Mouse (Mus musculus): Measurements from ENCODE around the gene Gm48552. TPM values are rescaled to one million over a fixed set of nuclear protein-coding genes. Genes with fewer than 3 reads are reported as not detected.

Gene Gm48552
- polyA plus RNA-seq, 1 experiment from 2014 or later = 0.78 TPM

DNA sequence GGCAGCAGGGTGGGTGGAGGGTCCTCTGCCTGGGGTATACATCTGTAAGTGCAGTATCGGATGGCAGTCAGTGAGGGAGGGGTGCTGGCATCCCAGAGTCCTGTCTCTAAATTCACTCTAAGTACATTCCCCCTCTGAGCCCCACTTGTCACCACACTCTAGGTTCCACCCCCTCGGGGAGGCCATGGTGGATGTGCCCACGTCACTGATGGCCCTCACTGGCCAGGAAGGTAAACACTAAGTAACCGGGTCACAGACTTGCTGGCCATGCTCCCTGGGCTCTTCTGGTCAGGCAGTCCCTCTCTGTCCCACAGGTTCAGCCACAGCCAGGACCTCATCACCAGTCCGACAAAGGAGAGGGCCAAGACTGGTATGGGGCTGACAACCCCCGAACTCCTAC is 33.4 kb downstream of the Gm48552 start:
- H3K4me3 ChIP-seq = no peak overlapping the region
- DNase-seq (ENCODE audit: extremely low spot score, low spot score) = no peak
- no peaks in the 10 kb centered on the region for H3K9me3 ChIP-seq
- 80% methylated on average over 6 of the region's 6 CpGs for WGBS
- no peaks in the 10 kb centered on the region for H3K36me3 ChIP-seq (replicated peaks)
- H3K4me1 ChIP-seq = peaks cover 60% of the 10 kb centered on the region
- H3K27ac ChIP-seq = no peak overlapping the region; the same call in 1 of the 2 replicates
- H3K27me3 ChIP-seq (ENCODE audit: poor library complexity, severe bottlenecking) = peaks cover 96% of the 10 kb centered on the region

GRCm38 (mm10) chr10:81422661-81423217 is 33.9 kb downstream of the Gm48552 start:
- Histone ChIP-seq H3K36me3 (replicated peaks) (no peaks in the 10 kb centered on the region), H3K27me3 (ENCODE audit: poor library complexity, severe bottlenecking) (peaks cover 96% of the 10 kb centered on the region), H3K9me3 (no peaks in the 10 kb centered on the region), H3K27ac (no peak overlapping the region), H3K4me3 (no peak overlapping the region), H3K4me1 (peaks cover 57% of the 10 kb centered on the region)
- peak; percentile 11 for DNase-seq (ENCODE audit: extremely low spot score, low spot score)
- 79% methylated on average over 3 of the region's 3 CpGs for WGBS

GRCm38 (mm10) chr10:81423476-81424245 is 34.9 kb downstream of the Gm48552 start:
- Histone ChIP-seq H3K9me3 (no peaks in the 10 kb centered on the region), H3K36me3 (replicated peaks) (no peaks in the 10 kb centered on the region), H3K27me3 (ENCODE audit: poor library complexity, severe bottlenecking) (peaks cover 96% of the 10 kb centered on the region), H3K27ac (no peak overlapping the region), H3K4me1 (peaks cover 48% of the 10 kb centered on the region), H3K4me3 (no peak overlapping the region)
- 67% methylated on average over 4 of the region's 4 CpGs for WGBS
- no peak for DNase-seq (ENCODE audit: extremely low spot score, low spot score)

DNA sequence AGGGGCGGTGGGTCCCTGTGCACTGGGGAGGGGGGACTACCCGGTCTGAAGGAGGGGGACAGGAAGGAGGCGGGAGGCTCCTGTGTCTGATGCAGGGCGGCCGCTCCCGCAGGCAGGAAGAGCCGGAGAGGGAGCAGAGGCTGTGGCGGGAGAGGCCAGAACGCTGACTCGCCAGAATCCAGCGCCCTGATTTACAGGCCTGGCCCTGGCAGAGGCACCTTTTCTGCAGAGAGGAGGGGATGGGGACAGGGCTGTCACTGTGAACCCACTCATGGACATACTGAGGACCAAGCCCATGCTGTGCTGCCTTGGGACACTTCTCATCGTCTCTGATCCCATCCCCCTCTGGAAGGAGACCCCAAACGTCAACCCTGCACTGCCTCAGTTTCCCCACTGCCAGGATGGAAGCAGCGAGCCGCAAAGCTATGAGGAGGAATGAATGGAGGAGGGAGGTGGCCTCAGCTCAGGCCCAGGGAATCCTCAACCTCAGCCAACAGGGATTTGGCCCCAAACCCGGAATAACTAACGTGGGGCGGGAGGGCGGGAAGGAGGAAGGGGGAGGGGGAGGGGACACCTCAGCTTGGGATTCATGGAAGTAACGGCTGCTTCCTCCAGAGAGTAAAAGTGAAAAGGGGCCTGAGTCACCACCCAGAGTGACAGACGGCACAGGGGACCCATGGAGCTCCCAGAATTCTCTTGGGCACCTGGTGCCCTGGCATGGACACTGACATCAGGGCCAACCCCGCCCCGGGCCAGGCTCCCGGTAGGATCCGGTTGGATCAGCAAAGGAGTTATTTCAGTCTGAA is 35.6 kb downstream of the Gm48552 start:
- Histone ChIP-seq H3K27me3 (ENCODE audit: poor library complexity, severe bottlenecking) (peaks cover 96% of the 10 kb centered on the region), H3K36me3 (replicated peaks) (no peaks in the 10 kb centered on the region), H3K9me3 (no peaks in the 10 kb centered on the region), H3K4me1 (peaks cover 46% of the 10 kb centered on the region), H3K4me3 (peak overlapping the region; percentile 24; the same call in 1 of the 2 replicates), H3K27ac (no peak overlapping the region)
- peak; percentile 15 for DNase-seq (ENCODE audit: extremely low spot score, low spot score)
- WGBS = 6% methylated on average over 23 of the region's 25 CpGs

DNA sequence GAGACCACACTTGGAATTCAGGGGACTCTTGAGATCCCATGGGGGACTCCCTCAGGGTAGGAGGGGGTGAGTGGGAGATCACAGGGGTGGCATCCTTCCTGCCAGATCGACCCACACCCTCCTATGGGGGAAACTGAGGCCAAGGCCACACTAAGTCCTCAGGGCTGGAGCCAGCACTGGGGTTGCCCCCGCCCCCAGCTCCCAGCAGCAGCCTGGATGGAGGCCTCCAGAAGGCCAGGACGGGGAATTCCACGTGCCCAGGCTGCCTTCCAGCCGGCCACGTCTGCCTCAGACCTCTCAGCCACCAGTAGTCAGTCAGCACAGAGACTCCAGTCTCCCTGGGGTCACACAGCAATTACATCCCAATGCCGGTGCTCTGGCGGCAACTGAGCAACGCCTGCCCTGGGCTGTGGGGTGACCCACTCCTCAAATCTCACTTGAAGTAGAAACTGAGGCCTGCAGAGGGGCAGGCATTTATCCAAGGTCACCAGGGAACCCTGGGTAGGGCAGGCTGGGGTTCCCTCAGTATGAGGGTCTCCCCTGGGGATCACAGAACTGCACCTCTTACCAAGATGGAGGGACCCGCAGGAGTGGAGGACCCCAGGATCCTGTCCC is 36.5 kb downstream of the Gm48552 start:
- H3K4me1 ChIP-seq = peaks cover 50% of the 10 kb centered on the region
- 28% methylated on average over 10 of the region's 10 CpGs for WGBS
- no peak overlapping the region for H3K27ac ChIP-seq
- peak; percentile 15 for DNase-seq (ENCODE audit: extremely low spot score, low spot score)
- no peaks in the 10 kb centered on the region for H3K9me3 ChIP-seq
- no peaks in the 10 kb centered on the region for H3K36me3 ChIP-seq (replicated peaks)
- H3K4me3 ChIP-seq = peak overlapping the region; percentile 24; the same call in 1 of the 2 replicates
- peaks cover 93% of the 10 kb centered on the region for H3K27me3 ChIP-seq (ENCODE audit: poor library complexity, severe bottlenecking)

GRCm38 (mm10) chr10:81426081-81426671 is 37.4 kb downstream of the Gm48552 start:
- Histone ChIP-seq H3K27ac (peak overlapping the region; percentile 65), H3K27me3 (ENCODE audit: poor library complexity, severe bottlenecking) (peaks cover 90% of the 10 kb centered on the region), H3K4me1 (peaks cover 55% of the 10 kb centered on the region), H3K4me3 (peak overlapping the region; percentile 51), H3K36me3 (replicated peaks) (no peaks in the 10 kb centered on the region), H3K9me3 (no peaks in the 10 kb centered on the region)
- 2% methylated on average over 24 of the region's 33 CpGs for WGBS
- DNase-seq (ENCODE audit: extremely low spot score, low spot score) = peak; percentile 16

- peak overlapping the region; percentile 51 for H3K4me3 ChIP-seq
- peak; percentile 24 for DNase-seq (ENCODE audit: extremely low spot score, low spot score)
- WGBS = under 1% methylated on average over 38 of the region's 38 CpGs
Observed at GRCm38 (mm10) chr10:81426897-81427296, 38.1 kb downstream of the Gm48552 start.

GRCm38 (mm10) chr10:81427327-81427726 is 38.5 kb downstream of the Gm48552 start:
- H3K27ac ChIP-seq = 0 out of 2 replicates have a peak overlapping the region, but pooled peaks have one; percentile 65
- H3K4me3 ChIP-seq = peak overlapping the region; percentile 51
- no peaks in the 10 kb centered on the region for H3K36me3 ChIP-seq (replicated peaks)
- peaks cover 90% of the 10 kb centered on the region for H3K27me3 ChIP-seq (ENCODE audit: poor library complexity, severe bottlenecking)
- peaks cover 59% of the 10 kb centered on the region for H3K4me1 ChIP-seq
- H3K9me3 ChIP-seq = no peaks in the 10 kb centered on the region
- 43% methylated on average over 3 of the region's 3 CpGs for WGBS
- DNase-seq (ENCODE audit: extremely low spot score, low spot score) = peak; percentile 14

More at GRCm38 (mm10) chr10:81426897-81427296, 38.1 kb downstream of the Gm48552 start:
- peaks cover 59% of the 10 kb centered on the region for H3K4me1 ChIP-seq
- peaks cover 90% of the 10 kb centered on the region for H3K27me3 ChIP-seq (ENCODE audit: poor library complexity, severe bottlenecking)
- no peaks in the 10 kb centered on the region for H3K36me3 ChIP-seq (replicated peaks)
- H3K9me3 ChIP-seq = no peaks in the 10 kb centered on the region
- 0 out of 2 replicates have a peak overlapping the region, but pooled peaks have one; percentile 65 for H3K27ac ChIP-seq

GRCm38 (mm10) chr10:81427804-81428506 is 39.1 kb downstream of the Gm48552 start:
- no peak overlapping the region for H3K4me3 ChIP-seq
- peaks cover 90% of the 10 kb centered on the region for H3K27me3 ChIP-seq (ENCODE audit: poor library complexity, severe bottlenecking)
- H3K4me1 ChIP-seq = peaks cover 62% of the 10 kb centered on the region
- DNase-seq (ENCODE audit: extremely low spot score, low spot score) = peak; percentile 14
- 78% methylated on average over 8 of the region's 8 CpGs for WGBS
- no peaks in the 10 kb centered on the region for H3K36me3 ChIP-seq (replicated peaks)
- no peaks in the 10 kb centered on the region for H3K9me3 ChIP-seq
- no peak overlapping the region for H3K27ac ChIP-seq

DNA sequence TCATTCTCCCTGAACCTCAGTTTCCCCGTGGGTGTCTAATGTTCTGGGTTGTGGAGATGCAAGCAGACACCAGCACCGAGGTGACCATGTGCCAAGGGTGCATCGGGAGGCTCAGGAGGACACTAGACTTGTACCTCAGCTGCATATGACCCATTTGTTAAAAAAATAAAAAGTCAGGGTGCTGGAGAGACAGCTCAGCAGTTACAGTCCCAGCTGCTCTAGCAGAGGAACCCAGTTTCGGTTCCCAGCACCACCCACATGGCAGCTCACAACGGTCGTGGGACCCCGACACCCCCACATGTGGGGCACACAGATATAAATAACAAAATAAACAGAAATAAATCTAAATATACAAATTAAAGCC is 39.7 kb downstream of the Gm48552 start:
- no peak overlapping the region for H3K4me3 ChIP-seq
- H3K4me1 ChIP-seq = peaks cover 67% of the 10 kb centered on the region
- H3K27ac ChIP-seq = no peak overlapping the region
- WGBS = 88% methylated on average over 7 of the region's 7 CpGs
- H3K27me3 ChIP-seq (ENCODE audit: poor library complexity, severe bottlenecking) = peaks cover 92% of the 10 kb centered on the region
- H3K9me3 ChIP-seq = no peaks in the 10 kb centered on the region
- no peaks in the 10 kb centered on the region for H3K36me3 ChIP-seq (replicated peaks)
- no peak for DNase-seq (ENCODE audit: extremely low spot score, low spot score)

- Histone ChIP-seq H3K9me3 (no peaks in the 10 kb centered on the region), H3K4me1 (peaks cover 70% of the 10 kb centered on the region), H3K27me3 (ENCODE audit: poor library complexity, severe bottlenecking) (peaks cover 92% of the 10 kb centered on the region), H3K4me3 (peak overlapping the region; percentile 84; the same call in 1 of the 2 replicates), H3K36me3 (replicated peaks) (no peaks in the 10 kb centered on the region), H3K27ac (peak overlapping the region; percentile 93; the same call in 1 of the 2 replicates)
- DNase-seq (ENCODE audit: extremely low spot score, low spot score) = no peak
- WGBS = 21% methylated on average over 2 of the region's 2 CpGs
Observed at GRCm38 (mm10) chr10:81429092-81429491, 40.3 kb downstream of the Gm48552 start.

Data from forebrain, embryonic 10.5 days (tissue).